Mouse (Mus musculus) hindbrain, embryonic 16.5 days (tissue): ENCODE results near the gene Ttc25. TPM values are rescaled to one million over a fixed set of nuclear protein-coding genes. Genes with fewer than 3 reads are reported as not detected.
"Not testable (repeated sequence)": the region's sequence is repeated elsewhere in the genome, so short reads cannot be mapped to it uniquely, and the experiment has no call there.

Source experiments
- ATAC-seq: fragments of 200-750 bp; cut with Nextera tagmentation; 2 replicates; pipeline ENCODE4 v1.8.0; 2017; ENCODE audit warnings: moderate TSS enrichment, moderate library complexity
- H3K27ac ChIP-seq: fragments of 300-500 bp; sonication (generic); 2 replicates; pipeline ENCODE4 v1.5.1; 2014; ENCODE audit warnings: low read depth, mild to moderate bottlenecking, control low read depth, low read length, moderate library complexity
- H3K27me3 ChIP-seq: fragments of 300-500 bp; sonication (generic); replicated peaks from 2 replicates; pipeline ENCODE4 v1.6.1; 2014; ENCODE audit warnings: low read length; ENCODE audit not compliant: control insufficient read depth, insufficient read depth
- H3K36me3 ChIP-seq: fragments of 300-500 bp; sonication (generic); 2 replicates; pipeline ENCODE4 v1.6.1; 2014; ENCODE audit warnings: mild to moderate bottlenecking, low read length, moderate library complexity, mixed read lengths; ENCODE audit not compliant: control insufficient read depth, insufficient read depth
- H3K4me1 ChIP-seq: fragments of 300-500 bp; sonication (generic); 2 replicates; pipeline ENCODE4 v1.6.1; 2014; ENCODE audit warnings: low read depth, low read length; ENCODE audit not compliant: control insufficient read depth, insufficient read depth
- H3K4me2 ChIP-seq: fragments of 300-500 bp; sonication (generic); 2 replicates; pipeline ENCODE4 v1.6.1; 2014; ENCODE audit warnings: mild to moderate bottlenecking, low read length, control low read depth, moderate library complexity
- H3K4me3 ChIP-seq: fragments of 300-500 bp; sonication (generic); 2 replicates; pipeline ENCODE4 v1.5.1; 2014; ENCODE audit warnings: mild to moderate bottlenecking, low read length, control low read depth, moderate library complexity
- H3K9ac ChIP-seq: fragments of 300-500 bp; sonication (generic); 2 replicates; pipeline ENCODE4 v1.6.1; 2014; ENCODE audit warnings: low read depth, mild to moderate bottlenecking, control low read depth, low read length, moderate library complexity
- H3K9me3 ChIP-seq: fragments of 300-500 bp; sonication (generic); 2 replicates; pipeline ENCODE4 v1.6.1; 2014; ENCODE audit warnings: mild to moderate bottlenecking, low read length, moderate library complexity; ENCODE audit not compliant: control insufficient read depth
- WGBS: fragments of 180-500 bp; shearing (Covaris S2); extraction: QIAGEN DNeasy Blood & Tissue Kit; methylation state at CpG from one replicate; pipeline ENCODE4 v1.1.7; 2014; 5-methylcytosine and 5-hydroxymethylcytosine counted together
- polyA plus RNA-seq: library from polyadenylated mRNA; unstranded; fragments of >200 nt; fragmentation: Nextera tagmentation; extraction: Ambion mirVana; gene quantifications from 2 replicates; pipeline ENCODE4 v1.2.1, GENCODE M21; 2015

The Ttc25 gene
- polyA plus RNA-seq, 1 experiment from 2014 or later = 2.2 TPM

GRCm38 (mm10) chr11:100581756-100582155 lies 36.3 kb downstream of the Ttc25 start:
- H3K9ac ChIP-seq = no peak overlapping the region
- H3K27me3 ChIP-seq = no peaks in the 10 kb centered on the region
- H3K4me1 ChIP-seq = peaks cover 4% of the 10 kb centered on the region; the same call in 1 of the 2 replicates
- peaks cover 31% of the 10 kb centered on the region for H3K36me3 ChIP-seq
- H3K4me2 ChIP-seq = no peak overlapping the region
- 48% methylated on average over 4 of the region's 4 CpGs for WGBS
- H3K9me3 ChIP-seq = no peaks in the 10 kb centered on the region
- H3K4me3 ChIP-seq = no peak overlapping the region
- peak overlapping the region; percentile 59 for H3K27ac ChIP-seq
- peak; percentile 41; the same call in 1 of the 2 replicates for ATAC-seq

GRCm38 (mm10) chr11:100582413-100582812 lies 37.0 kb downstream of the Ttc25 start:
- not testable (repeated sequence) for H3K9ac ChIP-seq, ATAC-seq
- 93% methylated on average over 1 of the region's 1 CpGs for WGBS

GRCm38 (mm10) chr11:100582836-100583235 lies 37.4 kb downstream of the Ttc25 start:
- Histone ChIP-seq H3K4me1 (peaks cover 2% of the 10 kb centered on the region; the same call in 1 of the 2 replicates), H3K4me2 (no peak overlapping the region), H3K9ac (no peak overlapping the region), H3K9me3 (no peaks in the 10 kb centered on the region), H3K27me3 (no peaks in the 10 kb centered on the region), H3K36me3 (peaks cover 41% of the 10 kb centered on the region), H3K27ac (no peak overlapping the region), H3K4me3 (no peak overlapping the region)
- 91% methylated on average over 2 of the region's 2 CpGs for WGBS
- ATAC-seq = no peak

More at GRCm38 (mm10) chr11:100582413-100582812, 37.0 kb downstream of the Ttc25 start:
- not testable (repeated sequence) for H3K9me3 ChIP-seq, H3K4me2 ChIP-seq, H3K27me3 ChIP-seq, H3K4me3 ChIP-seq, H3K4me1 ChIP-seq, H3K27ac ChIP-seq
- H3K36me3 ChIP-seq = peaks cover 36% of the 10 kb centered on the region

GRCm38 (mm10) chr11:100584561-100584961 lies 39.2 kb downstream of the Ttc25 start:
- H3K27ac ChIP-seq = no peak overlapping the region
- no peak overlapping the region for H3K9ac ChIP-seq
- H3K4me3 ChIP-seq = no peak overlapping the region
- H3K4me1 ChIP-seq = no peaks in the 10 kb centered on the region
- H3K9me3 ChIP-seq = no peaks in the 10 kb centered on the region
- no peak overlapping the region for H3K4me2 ChIP-seq
- H3K27me3 ChIP-seq = no peaks in the 10 kb centered on the region
- peaks cover 55% of the 10 kb centered on the region for H3K36me3 ChIP-seq
- ATAC-seq = no peak
- WGBS = 83% methylated on average over 7 of the region's 7 CpGs

- ATAC-seq = no peak
- H3K4me2 ChIP-seq = no peak overlapping the region
- no peak overlapping the region for H3K27ac ChIP-seq
- no peak overlapping the region for H3K4me3 ChIP-seq
- H3K9me3 ChIP-seq = no peaks in the 10 kb centered on the region
- no peaks in the 10 kb centered on the region for H3K4me1 ChIP-seq
- peaks cover 58% of the 10 kb centered on the region for H3K36me3 ChIP-seq
- no peak overlapping the region for H3K9ac ChIP-seq
- no peaks in the 10 kb centered on the region for H3K27me3 ChIP-seq
- WGBS = 98% methylated on average over 3 of the region's 3 CpGs
Measured at GRCm38 (mm10) chr11:100585148-100585547, 39.7 kb downstream of the Ttc25 start.

GRCm38 (mm10) chr11:100588462-100588861 lies 43.1 kb downstream of the Ttc25 start:
- 100% methylated on average over 2 of the region's 2 CpGs for WGBS
- no peak for ATAC-seq
- peaks cover 70% of the 10 kb centered on the region for H3K36me3 ChIP-seq

GRCm38 (mm10) chr11:100592346-100593046 lies 47.1 kb downstream of the Ttc25 start:
- no peak overlapping the region for H3K4me2 ChIP-seq
- peaks cover 50% of the 10 kb centered on the region for H3K36me3 ChIP-seq
- whole genome bisulfite sequencing = 88% methylated on average over 11 of the region's 11 CpGs
- no peak overlapping the region for H3K4me3 ChIP-seq
- H3K4me1 ChIP-seq = no peaks in the 10 kb centered on the region
- H3K27me3 ChIP-seq = no peaks in the 10 kb centered on the region
- no peaks in the 10 kb centered on the region for H3K9me3 ChIP-seq
- no peak overlapping the region for H3K27ac ChIP-seq
- ATAC-seq = no peak
- no peak overlapping the region for H3K9ac ChIP-seq

More at GRCm38 (mm10) chr11:100588462-100588861, 43.1 kb downstream of the Ttc25 start:
- Histone ChIP-seq H3K9ac (no peak overlapping the region), H3K9me3 (no peaks in the 10 kb centered on the region), H3K4me3 (no peak overlapping the region), H3K4me1 (no peaks in the 10 kb centered on the region), H3K27me3 (no peaks in the 10 kb centered on the region), H3K27ac (no peak overlapping the region), H3K4me2 (no peak overlapping the region)

- H3K36me3 ChIP-seq = peaks cover 52% of the 10 kb centered on the region
- ATAC-seq = no peak
- WGBS = 91% methylated on average over 7 of the region's 7 CpGs
Measured at GRCm38 (mm10) chr11:100594608-100595007, 49.2 kb downstream of the Ttc25 start.

GRCm38 (mm10) chr11:100595533-100595932 lies 50.1 kb downstream of the Ttc25 start:
- peaks cover 48% of the 10 kb centered on the region for H3K36me3 ChIP-seq
- H3K27me3 ChIP-seq = no peaks in the 10 kb centered on the region
- WGBS = 75% methylated on average over 4 of the region's 4 CpGs
- H3K9ac ChIP-seq = no peak overlapping the region
- H3K4me2 ChIP-seq = no peak overlapping the region
- H3K27ac ChIP-seq = no peak overlapping the region
- no peak overlapping the region for H3K4me3 ChIP-seq
- ATAC-seq = no peak
- H3K4me1 ChIP-seq = no peaks in the 10 kb centered on the region
- no peaks in the 10 kb centered on the region for H3K9me3 ChIP-seq

More at GRCm38 (mm10) chr11:100594608-100595007, 49.2 kb downstream of the Ttc25 start:
- Histone ChIP-seq H3K27ac (no peak overlapping the region), H3K9me3 (no peaks in the 10 kb centered on the region), H3K4me3 (no peak overlapping the region), H3K4me2 (no peak overlapping the region), H3K27me3 (no peaks in the 10 kb centered on the region), H3K9ac (no peak overlapping the region), H3K4me1 (no peaks in the 10 kb centered on the region)
